Mouse (Mus musculus) spleen, adult 2 months (tissue): Measurements from ENCODE around the gene Lgr4.

Source experiments
- CTCF ChIP-seq: fragments of 200-500 bp; IDR thresholded peaks from 2 replicates; pipeline ENCODE4 v1.5.1; 2011; ENCODE audit warnings: mild to moderate bottlenecking, inconsistent platforms; ENCODE audit not compliant: insufficient read depth, insufficient read length, insufficient replicate concordance; ENCODE audit errors: extremely low read depth
- POLR2A ChIP-seq: fragments of 200-500 bp; IDR thresholded peaks from 2 replicates; pipeline ENCODE4 v1.6.1; 2011; ENCODE audit warnings: low read depth, low read length, inconsistent platforms

GRCm38 (mm10) chr2:109913241-109913640 lies 4.2 kb upstream of the Lgr4 start:
- TF ChIP-seq POLR2A (no peak), CTCF (no peak)
